Mouse (Mus musculus): ENCODE results near the gene Osbp2.

Gene Osbp2

DNA sequence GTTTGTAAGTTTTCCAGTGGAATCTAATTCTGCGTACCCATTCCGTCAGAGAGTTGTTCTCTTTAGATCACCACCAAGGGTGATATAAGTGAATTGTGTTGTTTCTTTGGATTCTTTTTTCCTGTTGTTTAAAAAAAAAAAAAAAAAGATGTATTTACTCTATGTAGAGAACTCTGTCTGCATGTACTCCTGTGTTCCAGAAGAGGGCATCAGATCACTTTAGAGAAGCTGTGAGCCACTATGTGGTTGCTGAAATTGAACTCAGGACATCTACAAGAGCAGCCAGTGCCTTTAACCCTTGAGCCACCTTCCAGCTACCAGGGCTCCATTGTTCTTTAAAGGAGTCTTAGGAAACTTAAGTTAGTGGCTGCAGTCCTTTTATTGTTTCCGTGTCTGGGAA is 166.3 kb downstream of the Osbp2 start:
- DNase-seq: no peak

DNA sequence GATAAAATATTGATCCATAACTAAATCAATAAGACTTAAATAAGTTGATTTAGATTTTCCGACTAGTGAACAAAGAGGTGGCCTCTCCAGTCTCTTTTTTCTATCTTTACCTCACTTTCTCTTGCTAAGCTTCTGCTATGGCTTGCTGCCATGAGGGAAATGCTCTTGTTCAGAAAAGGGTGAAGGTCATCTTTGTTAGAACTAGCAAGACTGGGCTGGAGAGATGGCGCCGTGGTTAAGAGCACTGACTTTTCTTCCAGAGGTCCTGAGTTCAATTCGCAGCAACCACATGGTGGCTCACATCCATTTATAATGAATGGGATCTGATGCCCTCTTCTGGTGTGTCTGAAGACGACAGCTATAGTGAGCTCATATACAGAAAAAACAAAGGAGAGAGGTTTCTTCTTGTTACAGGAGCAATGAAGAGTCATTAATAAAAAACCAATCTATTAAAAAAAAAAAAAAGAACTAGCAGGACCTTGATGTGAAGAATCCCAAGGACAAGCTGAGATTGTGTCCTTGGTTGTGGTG is 167.6 kb downstream of the Osbp2 start:
- DNase-seq: no peak

DNA sequence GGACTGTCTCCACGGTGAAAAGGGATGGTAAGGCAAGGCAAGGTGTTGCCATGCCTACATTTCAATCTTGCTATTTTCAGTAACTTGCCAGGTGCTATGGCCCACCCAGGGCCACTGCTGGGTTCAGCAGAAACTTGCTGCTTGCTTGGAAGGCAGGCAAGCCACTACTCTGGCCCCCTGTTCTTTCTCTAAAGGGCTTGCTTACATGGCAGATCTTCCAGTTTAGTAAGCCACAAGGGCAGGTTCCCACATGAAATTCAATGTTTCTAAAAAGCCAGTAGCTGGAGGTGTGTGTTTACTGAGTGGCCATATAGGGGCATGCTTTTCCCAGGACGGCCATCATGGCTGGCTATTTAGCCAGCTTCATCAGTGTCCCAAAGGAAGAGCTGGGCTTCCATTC is 172.0 kb downstream of the Osbp2 start:
- no peak for DNase-seq

DNA sequence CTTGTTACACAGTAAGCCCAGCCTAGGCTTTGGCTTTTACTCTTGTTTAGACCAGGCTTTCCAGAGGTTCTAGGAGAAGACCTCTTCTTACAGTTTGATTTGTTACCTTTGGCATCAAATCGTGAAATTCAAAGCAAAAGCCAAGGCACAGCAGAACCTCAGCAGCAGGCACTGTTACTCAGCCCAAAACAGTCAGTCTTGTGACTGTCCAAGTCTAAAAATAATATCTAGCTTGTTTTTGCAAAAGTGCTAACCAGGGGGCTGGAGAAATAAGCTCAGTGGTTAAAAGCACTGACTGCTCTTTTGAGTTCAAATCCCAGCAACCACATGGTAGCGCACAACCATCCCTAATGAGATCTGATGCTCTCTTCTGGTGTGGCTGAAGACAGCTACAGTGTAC is 176.8 kb downstream of the Osbp2 start:
- DNase-seq: no peak

DNA sequence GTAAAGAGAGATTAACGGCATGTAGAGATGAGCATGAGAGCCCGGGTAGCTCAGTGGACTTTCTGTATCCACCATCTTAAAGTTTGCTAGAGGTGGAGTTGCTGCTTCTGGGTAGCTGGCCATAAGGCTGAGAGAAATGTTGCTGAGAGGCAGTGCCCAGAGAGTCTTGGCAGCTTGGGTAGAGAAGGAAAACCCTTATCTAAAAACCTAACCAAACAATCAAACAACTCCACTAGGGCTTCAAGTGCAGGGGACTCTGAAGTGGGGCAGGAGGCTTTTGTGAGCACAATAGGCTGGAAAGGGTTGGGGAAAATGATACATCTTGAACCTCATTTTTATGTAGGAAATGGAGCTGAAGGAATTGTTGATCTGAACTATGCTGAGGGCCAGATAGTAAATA is 177.4 kb downstream of the Osbp2 start:
- DNase-seq: no peak

DNA sequence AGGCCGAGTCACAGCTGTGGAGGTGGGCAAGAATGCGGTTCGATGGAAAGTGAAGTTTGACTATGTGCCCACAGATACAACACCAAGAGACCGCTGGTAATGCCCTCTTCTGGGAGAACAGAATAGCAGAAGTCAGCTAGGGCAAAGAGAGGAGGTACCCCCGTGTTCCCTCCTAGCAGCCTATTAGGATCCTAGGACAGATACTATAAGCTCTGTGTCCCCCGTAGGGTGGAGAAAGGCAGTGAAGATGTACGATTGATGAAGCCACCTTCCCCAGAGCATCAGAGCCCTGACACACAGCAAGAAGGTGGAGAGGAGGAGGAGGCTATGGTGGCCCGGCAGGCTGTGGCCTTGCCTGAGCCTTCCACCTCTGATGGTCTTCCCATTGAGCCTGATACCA is 178.3 kb downstream of the Osbp2 start:
- DNase-seq: no peak

DNA sequence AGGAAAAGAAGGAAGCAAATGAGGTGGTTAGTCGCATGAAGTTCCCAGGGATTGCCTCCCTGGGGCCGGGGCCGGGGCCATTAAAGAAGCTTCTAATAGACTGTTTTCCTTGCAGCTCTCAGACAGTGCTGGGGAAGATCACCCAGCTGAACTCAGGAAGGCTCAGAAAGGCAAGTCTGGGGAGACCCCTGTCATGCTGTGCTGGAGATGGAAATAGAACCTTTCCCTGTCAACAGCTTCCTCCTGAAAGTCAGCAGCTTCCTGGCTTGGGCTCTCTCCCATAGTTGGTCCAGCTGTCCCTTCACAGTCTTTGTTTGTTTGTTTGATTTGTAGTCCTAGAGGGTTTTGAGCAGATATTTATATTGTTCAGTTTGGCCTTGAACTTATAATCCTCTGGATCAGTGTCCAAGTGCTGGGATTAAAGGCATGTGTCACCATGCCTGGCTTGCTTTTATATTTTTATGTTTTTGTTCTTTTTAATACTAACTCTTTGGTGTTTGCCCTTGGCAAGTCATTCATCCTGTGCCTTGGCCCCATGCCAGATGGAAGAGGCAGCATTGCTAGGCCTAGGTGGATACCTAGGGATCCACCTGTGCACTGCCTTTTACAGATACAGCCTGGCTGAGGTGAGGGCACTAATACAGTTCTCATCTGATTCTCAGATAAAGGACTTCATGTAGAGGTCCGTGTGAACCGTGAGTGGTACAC is 178.8 kb downstream of the Osbp2 start:
- DNase-seq: peak in 1 of 2 experiments; percentile 73

DNA sequence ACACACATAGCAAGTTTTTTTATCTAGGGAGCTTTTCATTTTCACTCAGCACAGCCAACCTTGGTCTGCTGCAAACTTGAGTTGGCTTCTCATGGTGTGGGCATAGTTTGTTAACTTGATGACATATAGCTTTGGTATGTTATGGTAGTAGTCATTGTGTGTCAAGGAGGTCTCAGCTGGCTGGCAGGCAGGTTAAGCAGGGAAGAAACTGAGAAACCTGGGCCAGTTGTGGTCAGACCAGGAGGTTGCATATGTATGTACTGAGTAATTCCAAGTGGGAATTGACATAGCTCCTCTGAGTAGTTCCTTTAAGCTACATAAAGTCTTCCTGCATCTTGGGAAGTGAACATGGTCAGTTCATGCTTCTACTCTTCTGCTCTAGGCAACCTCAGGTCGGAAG is 179.5 kb downstream of the Osbp2 start:
- DNase-seq: no peak

DNA sequence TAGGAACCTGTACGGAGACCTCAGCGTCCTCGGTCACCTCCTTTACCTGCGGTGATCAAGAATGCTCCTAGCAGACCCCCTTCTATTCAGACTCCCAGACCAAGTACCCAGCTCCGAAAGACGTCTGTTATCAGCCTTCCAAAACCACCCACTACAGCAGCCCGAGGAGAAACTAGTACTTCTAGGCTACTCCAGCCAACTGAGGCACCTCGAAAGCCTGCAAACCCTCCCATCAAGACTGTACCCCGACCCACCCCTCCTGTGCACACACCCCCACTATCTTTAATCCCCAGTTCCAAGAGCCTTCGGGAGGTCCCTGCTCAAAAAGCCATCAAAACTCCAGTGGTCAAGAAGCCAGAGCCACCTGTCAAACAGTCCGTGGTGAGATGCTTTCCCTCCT is 180.0 kb downstream of the Osbp2 start:
- DNase-seq: no peak

DNA sequence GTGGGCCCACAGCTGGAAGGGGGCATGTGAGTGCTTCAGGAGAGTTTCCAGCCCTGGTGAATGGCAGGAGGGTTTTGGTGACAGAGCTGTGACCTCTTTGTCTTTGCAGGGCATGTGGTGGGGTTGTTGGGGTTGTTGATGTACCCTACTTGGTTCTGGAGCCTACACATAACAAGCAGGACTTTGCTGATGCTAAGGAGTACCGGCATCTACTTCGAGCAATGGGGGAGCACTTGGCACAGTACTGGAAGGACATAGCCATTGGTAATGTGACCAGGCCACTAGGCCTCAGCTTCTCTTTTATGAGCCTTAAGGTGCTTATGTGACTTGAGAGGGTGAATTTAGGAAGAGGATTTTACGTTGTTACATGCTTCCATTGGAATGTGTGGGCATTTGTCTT is 183.9 kb downstream of the Osbp2 start:
- no peak for DNase-seq

DNA sequence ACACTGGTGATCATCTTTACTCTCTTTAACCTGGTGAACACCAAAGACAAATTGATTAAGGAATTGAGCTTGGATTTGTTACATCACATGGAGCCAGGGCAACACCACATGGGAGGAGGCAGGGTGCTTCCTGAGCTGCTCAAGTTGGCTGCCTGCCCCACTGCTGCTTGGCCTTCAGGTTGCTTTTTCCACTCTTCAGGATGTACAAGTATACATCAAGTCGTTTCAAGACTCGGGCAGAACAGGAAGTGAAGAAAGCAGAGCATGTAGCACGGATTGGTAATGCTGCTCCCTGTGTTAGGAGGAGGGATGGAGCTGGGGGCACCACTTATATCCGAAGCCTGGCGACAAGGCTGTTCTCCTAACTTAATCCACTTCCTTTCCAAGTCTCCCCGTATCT is 186.5 kb downstream of the Osbp2 start:
- DNase-seq: peak in 1 of 2 experiments; percentile 32

DNA sequence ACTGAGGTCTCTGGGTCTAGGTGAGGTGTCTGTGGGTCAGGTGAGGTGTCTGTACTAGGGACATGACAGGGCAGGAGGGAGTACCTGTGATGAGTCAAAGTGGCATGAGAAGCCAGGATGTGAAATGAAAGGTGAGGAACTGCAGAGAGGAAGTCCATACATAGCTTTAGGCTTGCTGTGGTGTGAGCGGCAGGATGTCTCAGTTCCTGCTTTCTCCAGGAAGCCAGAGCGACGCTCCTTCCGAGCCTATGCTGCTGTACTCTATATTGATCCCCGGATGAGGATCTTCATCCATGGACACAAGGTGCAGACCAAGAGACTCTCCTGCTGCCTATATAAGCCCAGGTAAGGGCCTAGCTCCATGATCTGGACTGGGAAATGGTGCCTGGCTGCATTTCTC is 187.3 kb downstream of the Osbp2 start:
- DNase-seq: no peak

DNA sequence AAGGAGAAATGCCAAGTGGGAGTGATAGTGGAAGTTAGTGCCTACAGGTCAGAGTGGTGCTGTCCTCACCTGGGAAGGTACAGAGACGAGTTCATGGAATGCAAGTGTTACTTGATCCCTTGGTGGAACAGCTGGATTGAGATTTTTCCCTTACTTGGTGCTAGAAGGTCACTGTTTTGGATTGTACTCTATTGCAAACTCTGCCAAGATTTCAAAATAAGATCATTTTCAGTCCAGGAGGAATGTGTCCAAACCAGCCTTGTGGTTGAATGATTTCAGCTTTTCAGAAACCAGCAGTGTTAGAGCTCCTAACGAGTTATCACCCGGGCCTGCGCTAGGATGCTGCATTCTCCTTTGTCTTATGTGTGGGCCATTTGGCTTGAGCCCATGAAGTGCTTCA is 189.2 kb downstream of the Osbp2 start:
- DNase-seq: no peak

DNA sequence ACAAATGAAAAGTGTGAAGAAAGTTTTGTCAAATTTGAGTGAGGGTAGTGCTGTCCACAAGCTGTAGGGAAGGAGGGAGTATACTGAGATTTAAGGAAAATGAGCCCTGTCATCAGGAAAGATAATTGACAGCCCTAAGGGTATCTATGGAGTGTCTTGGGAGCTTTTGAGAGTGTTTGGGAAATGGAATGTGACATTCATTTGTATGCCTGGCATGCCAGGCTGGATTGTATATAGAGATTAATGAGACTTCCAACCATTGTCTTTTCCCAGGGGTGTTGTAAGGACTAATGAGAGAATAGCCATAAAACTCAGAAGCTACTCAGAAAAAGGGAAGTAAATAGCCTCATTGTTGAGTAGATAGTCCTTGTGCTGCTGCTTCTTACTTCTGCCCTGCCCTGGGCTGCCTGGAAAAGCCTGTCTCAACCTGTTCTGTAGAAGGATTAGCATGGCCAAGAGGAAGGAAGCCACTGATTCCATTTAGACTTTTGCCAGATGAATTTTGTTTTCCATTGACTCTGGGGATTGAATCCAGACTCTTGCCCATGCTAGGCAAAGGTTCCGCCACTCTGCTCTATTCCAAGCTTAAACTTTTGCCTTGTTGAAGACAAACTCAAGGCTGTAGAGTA is 192.6 kb downstream of the Osbp2 start:
- no peak for DNase-seq

DNA sequence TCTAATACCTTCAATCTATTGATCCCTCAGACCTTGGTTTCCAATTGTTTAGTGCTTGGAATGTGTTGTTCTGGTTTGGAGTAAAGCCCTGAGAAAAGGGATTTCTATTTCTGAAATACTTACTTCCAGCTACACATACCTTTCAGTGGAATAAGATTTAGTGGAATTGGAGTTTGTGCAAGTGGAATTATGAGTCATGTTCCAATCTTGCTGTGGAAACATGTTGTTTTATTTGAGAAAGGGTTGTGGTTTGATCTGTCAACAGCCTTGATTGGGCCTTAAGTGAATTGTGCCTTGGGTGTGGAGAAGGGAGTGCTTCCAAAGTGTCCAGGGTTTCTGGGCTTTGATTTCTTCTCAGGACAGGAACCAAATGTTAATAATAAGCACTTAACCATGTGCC is 193.9 kb downstream of the Osbp2 start:
- no peak for DNase-seq

DNA sequence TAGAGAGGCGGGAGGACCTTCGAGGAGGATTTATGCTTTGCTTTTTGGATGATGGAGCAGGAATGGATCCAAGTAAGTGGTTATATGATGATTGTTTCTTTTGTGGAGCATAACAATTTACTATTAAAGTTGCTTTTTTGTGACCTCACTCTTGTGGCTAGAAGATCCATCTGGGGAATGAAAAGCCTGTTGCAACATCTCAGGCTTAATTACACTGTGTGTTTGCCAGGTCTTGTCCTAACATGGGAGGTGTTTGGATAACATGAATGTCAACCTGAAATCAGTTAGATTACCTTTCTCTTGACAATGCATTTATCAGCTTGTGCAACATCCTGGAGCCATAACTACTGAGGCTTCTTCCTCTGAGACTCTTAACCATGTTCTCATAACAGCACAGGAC is 194.9 kb downstream of the Osbp2 start:
- DNase-seq: no peak

DNA sequence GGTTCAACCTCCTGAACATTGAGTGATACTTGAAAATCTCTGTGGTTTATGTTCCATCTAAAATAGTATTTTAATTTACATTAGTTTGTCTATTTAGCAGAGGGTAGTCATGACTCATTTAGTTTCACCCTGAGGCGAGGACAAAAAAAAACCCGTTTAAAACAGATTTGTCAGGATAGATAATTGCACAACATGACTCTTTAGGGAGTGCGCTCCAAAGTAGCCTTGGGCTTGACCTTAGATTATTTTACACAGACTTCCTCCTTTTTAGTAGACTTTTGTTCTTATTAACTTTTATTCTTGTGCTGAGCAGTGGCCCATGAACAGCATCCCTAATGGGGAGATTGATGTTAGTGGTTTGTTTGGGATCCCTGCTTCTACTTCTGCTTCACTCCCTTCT is 196.2 kb downstream of the Osbp2 start:
- DNase-seq: no peak

DNA sequence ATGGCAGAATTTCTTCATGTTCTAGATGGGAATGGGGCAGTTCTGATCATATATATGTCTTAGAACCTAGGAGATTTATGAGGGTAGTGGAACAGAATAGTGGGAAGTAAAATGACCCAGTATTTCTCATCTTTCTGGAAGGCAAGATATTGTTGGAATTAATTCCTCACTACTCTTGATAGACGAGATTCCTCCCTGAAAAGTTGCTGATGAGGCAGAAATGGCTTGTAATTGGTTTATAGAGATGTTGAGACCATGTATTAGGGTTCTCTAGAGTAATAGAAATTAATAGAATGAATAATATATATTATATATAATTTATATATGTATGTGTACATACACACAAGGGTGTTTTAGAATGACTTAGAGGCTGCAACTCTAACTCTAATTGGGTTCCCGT is 201.7 kb downstream of the Osbp2 start:
- DNase-seq: no peak

Data from cerebellum, postnatal 25 days (tissue).